Mouse (Mus musculus) embryo, embryonic 9.5 days (tissue): ENCODE measurements around the gene Hist1h2ak.
"Not testable (repeated sequence)": the region's sequence is repeated elsewhere in the genome, so short reads cannot be mapped to it uniquely, and the experiment has no call there.

ENCODE experiments used
- DNase-seq: peaks from one replicate; pipeline ENCODE4 v3.0.0-alpha.2; 2017; ENCODE audit errors: extremely low spot score

The Hist1h2ak gene

GRCm38 (mm10) chr13:21753524-21754285, at the start of gene Hist1h2ak, which contains the start of gene Hist1h2bn:
TSS of gene Hist1h2ak (minus strand) at chr13:21753827.
TSS of gene Hist1h2bn (plus strand) at chr13:21754123.
- DNase-seq, result peak; percentile 93

- DNase-seq, result not testable (repeated sequence)
Measured at GRCm38 (mm10) chr13:21803058-21803457, 49.4 kb upstream of the Hist1h2ak start.

DNA sequence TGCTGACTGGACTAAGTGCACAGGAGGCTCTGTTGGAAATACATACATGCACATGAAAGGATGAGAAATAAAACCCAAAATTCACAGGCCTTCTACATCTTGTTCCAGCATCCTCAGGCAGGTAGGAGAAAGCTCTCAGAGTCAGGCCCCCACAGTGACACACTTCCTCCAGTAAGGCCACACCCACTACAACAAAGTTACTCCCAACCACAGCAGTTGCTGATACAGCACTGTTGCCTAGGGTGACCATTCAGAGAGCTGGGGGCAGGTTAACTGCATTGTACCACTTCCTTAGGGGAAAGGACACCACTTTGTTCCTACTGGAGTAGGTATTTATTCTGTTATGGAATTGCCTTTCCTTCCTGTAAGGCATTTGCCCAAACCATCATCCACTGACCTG, 43.5 kb upstream of the Hist1h2ak start:
- not testable (repeated sequence) for DNase-seq

DNA sequence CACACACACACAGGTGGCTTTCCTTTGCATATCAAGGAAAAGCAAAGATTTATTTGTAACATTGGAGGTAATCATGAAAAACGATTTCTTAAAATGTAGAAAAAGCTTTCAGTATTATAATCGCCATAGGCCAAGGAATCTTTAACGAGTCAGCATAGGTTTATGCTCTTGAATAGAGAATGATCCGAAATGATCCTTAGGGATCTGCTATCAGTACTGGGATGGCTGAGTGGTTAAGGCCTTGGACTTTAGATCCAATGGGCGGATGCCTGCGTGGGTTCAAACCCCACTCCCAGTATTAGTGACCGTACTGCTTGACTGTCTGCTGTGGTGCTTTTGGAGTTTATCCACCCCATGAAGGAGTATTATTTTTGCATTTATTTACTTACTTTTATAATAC, 42.0 kb upstream of the Hist1h2ak start:
- DNase-seq, result no peak

GRCm38 (mm10) chr13:21790601-21791283, 37.1 kb upstream of the Hist1h2ak start:
- DNase-seq, result peak; percentile 57

GRCm38 (mm10) chr13:21789925-21790324, 36.3 kb upstream of the Hist1h2ak start:
- DNase-seq, result no peak

- DNase-seq, result peak; percentile 63
Measured at GRCm38 (mm10) chr13:21787760-21788593, 34.4 kb upstream of the Hist1h2ak start.

DNA sequence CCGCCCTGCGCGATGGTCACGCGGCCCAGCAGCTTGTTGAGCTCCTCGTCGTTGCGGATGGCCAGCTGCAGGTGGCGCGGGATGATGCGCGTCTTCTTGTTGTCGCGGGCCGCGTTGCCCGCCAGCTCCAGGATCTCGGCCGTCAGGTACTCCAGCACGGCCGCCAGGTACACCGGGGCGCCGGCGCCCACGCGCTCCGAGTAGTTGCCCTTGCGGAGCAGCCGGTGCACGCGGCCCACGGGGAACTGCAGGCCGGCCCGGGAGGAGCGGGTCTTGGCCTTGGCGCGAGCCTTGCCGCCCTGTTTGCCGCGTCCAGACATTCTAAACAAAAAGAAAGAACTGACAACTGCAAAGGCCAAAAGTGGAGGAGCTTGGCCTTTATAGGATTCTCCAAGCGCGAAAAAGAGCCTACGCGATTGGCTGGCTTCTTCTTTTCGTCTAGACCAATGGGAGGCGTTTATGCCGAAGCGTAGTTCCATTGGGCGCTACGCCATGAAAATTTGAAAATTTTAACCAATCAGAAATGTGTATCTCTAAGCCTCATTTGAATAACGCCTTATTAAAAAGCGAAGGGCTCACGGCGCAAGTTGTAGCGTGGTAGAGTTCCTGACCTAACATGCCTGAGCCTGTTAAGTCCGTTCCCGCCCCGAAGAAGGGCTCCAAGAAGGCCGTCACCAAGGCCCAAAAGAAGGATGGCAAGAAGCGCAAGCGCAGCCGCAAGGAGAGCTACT, 33.4 kb upstream of the Hist1h2ak start, which contains the start of the genes Hist1h2an and Hist1h2bp:
Gene Hist1h2an (minus strand): TSS at position 320 of the 731 bp plus-strand sequence.
Gene Hist1h2bp (plus strand): TSS at position 563 of the 731 bp plus-strand sequence.
- DNase-seq, result peak; percentile 95

DNA sequence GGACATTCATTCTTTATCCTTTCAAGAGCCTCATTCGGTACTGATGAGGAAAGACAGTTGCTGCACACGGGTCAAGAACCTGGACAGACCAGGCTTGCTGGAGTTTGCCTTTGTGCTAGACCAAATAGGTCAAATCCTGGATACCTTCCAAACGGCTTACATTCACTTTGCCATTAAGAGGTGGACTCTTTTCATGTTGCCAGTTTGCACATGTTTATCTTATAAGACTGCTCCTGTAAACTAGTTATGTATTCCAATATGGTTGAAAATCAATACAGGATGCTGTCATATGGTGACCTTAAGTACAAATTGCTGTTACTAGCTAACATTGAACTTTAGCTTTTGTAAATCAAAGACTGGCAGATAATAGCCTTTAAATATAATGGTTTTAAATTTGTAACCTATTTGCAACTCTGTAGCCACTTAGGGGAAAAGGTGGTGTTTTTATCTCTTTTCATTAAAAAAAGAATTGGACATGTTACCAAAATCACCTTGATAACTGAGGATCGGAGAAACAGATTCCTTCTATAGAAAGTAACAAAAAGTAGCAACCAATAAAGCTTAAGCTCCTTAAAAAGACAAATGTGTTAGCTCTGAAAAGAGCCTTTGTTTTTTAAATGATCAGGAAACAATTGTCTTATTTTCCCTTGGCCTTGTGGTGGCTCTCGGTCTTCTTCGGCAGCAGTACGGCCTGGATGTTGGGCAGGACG, 32.7 kb upstream of the Hist1h2ak start:
- peak; percentile 74 for DNase-seq

DNA sequence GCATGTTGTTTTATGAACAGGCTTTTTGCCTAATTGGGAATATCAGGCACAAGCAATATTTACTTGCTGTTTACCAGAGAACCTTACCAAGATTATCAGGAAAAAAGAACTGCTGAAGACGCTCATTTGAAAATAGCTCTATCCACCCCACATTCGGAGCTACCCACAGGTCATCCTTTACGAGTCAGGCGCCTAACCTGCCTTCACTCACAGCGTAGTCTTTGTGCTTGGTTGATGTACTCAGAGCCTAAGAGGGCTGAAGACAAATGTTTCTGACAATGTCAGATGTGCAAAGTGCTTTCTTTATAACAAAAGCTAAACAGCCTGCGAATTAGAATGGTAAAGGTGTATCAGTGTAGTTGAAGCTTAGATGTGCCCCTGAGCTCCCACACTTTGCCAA, 30.7 kb upstream of the Hist1h2ak start:
- DNase-seq, result peak; percentile 45

GRCm38 (mm10) chr13:21783734-21784161, 30.1 kb upstream of the Hist1h2ak start:
- DNase-seq, result peak; percentile 76

- DNase-seq, result peak; percentile 91
Measured at GRCm38 (mm10) chr13:21783255-21783617, 29.6 kb upstream of the Hist1h2ak start, which contains the start of gene Hist1h3i. TSS of gene Hist1h3i (minus strand) at chr13:21783370.

- DNase-seq, result peak; percentile 82
Measured at GRCm38 (mm10) chr13:21782361-21783254, 29.0 kb upstream of the Hist1h2ak start.

GRCm38 (mm10) chr13:21781639-21782038, 28.0 kb upstream of the Hist1h2ak start:
- DNase-seq, result no peak

- DNase-seq, result peak; percentile 50
Measured at GRCm38 (mm10) chr13:21781021-21781555, 27.5 kb upstream of the Hist1h2ak start.

DNA sequence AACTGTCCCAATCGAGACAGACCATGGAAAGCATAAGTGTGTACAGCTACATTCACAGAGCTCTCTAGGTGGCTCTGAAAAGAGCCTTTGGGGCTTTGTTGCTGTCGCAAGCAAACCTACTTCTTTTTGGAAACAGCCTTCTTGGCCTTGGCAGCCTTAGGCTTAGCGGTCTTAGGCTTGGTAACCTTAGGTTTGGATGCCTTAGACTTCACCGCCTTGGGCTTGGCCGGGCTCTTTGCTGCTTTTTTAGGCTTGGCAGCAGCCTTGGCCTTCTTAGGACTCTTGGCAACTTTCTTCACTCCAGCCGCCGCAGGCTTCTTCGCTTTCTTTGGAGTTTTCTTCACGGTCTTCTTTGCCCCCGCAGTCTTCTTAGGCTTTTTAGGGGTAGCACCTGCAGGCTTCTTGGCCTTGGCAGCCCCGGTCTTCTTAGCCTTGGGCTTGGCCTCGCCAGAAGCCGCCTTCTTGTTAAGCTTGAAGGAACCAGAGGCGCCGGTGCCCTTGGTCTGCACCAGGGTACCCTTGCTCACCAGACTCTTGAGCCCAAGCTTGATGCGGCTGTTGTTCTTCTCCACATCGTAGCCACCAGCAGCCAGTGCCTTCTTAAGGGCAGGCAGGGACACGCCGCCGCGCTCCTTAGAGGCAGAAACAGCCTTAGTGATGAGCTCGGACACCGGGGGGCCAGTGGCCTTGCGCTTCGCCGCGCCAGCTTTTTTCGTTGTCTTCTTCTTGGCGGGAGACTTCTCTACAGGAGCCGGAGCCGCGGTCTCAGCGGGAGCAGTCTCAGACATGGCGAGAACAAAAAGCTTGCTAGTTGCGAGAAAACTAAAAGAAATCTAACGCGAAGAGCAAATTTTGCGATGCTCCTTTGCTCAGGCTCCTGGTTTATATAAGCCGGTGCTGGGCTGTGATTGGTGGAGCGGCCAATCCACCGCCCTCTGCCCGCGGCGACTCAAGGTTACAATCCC, 26.4 kb upstream of the Hist1h2ak start, which contains the start of gene Hist1h1b:
Gene Hist1h1b (minus strand): TSS at position 859 of the 965 bp plus-strand sequence.
- peak; percentile 92 for DNase-seq

GRCm38 (mm10) chr13:21778814-21779766, 25.5 kb upstream of the Hist1h2ak start:
- DNase-seq, result peak; percentile 85
